Mouse (Mus musculus): ENCODE measurements around the gene Ptpn7. TPM values are rescaled to one million over a fixed set of nuclear protein-coding genes. Genes with fewer than 3 reads are reported as not detected.

The Ptpn7 gene
- polyA plus RNA-seq (2012; ENCODE audit: insufficient read depth, low replicate concordance), result 57.8 and 98.1 TPM in 2 replicates

DNA sequence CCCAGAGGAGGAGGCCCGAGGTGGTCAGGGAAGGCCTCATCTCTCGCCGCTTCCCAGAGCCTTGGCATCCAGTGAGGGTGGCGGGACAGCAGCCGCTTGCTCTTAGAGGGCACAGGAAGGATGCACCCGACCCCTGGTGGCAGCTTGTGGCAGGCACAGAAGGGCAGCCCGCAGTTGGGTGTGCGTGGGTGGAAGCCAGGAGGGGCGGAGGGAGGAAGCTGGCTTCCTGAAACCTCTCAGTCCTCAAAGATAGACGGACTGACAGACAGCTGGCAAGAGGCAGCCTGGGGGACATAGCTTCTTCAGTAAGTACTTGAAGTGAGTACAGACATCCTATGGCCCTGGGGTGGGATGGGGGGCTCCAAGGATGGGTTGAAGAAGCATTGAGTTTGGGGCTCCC lies at the start of gene Ptpn7:
Gene Ptpn7 (plus strand): TSS at position 228 of the 400 bp plus-strand sequence.
- peaks cover 53% of the 10 kb centered on the region for H3K36me3 ChIP-seq (replicated peaks; ENCODE audit: low read length)
- no peak for TF ChIP-seq GATA1 (IDR thresholded peaks at IDR 0.05; ENCODE audit: borderline replicate concordance, low read length)
- no peak for TF ChIP-seq FLI1 (IDR thresholded peaks at IDR 0.05; ENCODE audit: low read length)
- H3K9me3 ChIP-seq, result no peaks in the 10 kb centered on the region
- peaks cover 100% of the 10 kb centered on the region for H3K4me1 ChIP-seq
- H3K27me3 ChIP-seq (replicated peaks), result no peaks in the 10 kb centered on the region
- H3K4me3 ChIP-seq (replicated peaks), result peak within 1 kb of the TSS; percentile 91

GRCm38 (mm10) chr1:135083465-135083864 lies 49.0 kb upstream of the Ptpn7 start:
- Histone ChIP-seq H3K27me3 (replicated peaks) (peaks cover 93% of the 10 kb centered on the region), H3K4me3 (replicated peaks) (no peak overlapping the region)
- TF ChIP-seq GATA1 (IDR thresholded peaks at IDR 0.05; ENCODE audit: borderline replicate concordance, low read length) (no peak), FLI1 (IDR thresholded peaks at IDR 0.05; ENCODE audit: low read length) (no peak)

DNA sequence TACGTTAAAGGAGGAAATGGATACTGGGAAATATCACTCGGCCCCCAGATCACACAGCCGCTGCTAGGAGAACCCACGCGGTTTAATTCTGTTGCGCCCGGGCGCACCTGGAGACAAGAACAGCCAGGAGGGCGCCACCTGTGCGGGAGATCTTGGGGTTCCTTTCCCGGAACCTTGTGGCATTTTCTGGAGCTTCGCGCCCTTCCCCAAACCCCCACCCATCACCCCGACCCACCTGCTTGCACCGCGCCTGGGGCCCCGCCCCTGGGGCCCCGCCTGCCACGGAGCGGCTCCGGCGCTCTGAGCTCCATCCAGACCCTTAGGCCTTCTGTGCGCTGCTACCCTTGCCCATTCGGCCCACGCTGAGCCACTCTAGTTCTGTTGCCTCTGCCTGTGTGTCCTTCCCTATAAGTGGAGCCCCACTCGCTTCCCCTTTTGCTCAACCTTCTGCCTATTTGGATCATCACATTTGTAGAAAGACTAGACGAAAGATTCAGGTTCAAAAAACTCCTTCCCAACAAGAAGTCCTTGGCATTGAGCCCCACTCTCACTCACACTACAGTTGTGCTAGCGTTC lies 47.1 kb upstream of the Ptpn7 start:
- H3K27me3 ChIP-seq (replicated peaks), result peaks cover 94% of the 10 kb centered on the region
- H3K9me3 ChIP-seq, result no peaks in the 10 kb centered on the region
- no peak for TF ChIP-seq FLI1 (IDR thresholded peaks at IDR 0.05; ENCODE audit: low read length)
- no peak for TF ChIP-seq GATA1 (IDR thresholded peaks at IDR 0.05; ENCODE audit: borderline replicate concordance, low read length)
- no peaks in the 10 kb centered on the region for H3K36me3 ChIP-seq (replicated peaks; ENCODE audit: low read length)
- peaks cover 24% of the 10 kb centered on the region for H3K4me1 ChIP-seq
- no peak overlapping the region for H3K4me3 ChIP-seq (replicated peaks)

More at GRCm38 (mm10) chr1:135083465-135083864, 49.0 kb upstream of the Ptpn7 start:
- Histone ChIP-seq H3K36me3 (replicated peaks; ENCODE audit: low read length) (no peaks in the 10 kb centered on the region), H3K4me1 (peaks cover 22% of the 10 kb centered on the region), H3K9me3 (no peaks in the 10 kb centered on the region)

DNA sequence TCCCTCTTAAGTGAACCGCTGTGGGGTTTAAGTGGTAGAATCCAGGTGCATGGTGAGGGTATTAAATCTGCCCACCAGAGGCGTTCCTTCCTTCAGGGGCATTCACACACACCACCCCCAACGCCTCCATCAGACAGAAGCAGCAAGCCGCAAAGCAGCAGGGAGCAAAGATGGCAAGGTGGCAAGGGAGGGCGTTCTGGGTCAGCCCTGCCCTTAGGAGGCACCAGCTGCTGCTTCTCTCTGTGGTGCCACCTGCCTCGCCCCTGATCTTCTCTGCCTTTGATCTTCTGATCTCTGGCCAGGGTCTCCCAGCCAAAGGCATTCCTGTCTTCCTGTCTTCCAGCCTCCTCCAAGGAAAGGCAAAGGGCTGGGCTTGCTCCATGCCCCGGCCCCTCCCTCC lies 46.5 kb upstream of the Ptpn7 start:
- peaks cover 94% of the 10 kb centered on the region for H3K27me3 ChIP-seq (replicated peaks)
- H3K4me3 ChIP-seq (replicated peaks), result no peak overlapping the region
- H3K4me1 ChIP-seq, result peaks cover 30% of the 10 kb centered on the region
- H3K36me3 ChIP-seq (replicated peaks; ENCODE audit: low read length), result no peaks in the 10 kb centered on the region
- H3K9me3 ChIP-seq, result no peaks in the 10 kb centered on the region
- TF ChIP-seq GATA1 (IDR thresholded peaks at IDR 0.05; ENCODE audit: borderline replicate concordance, low read length), result no peak
- TF ChIP-seq FLI1 (IDR thresholded peaks at IDR 0.05; ENCODE audit: low read length), result no peak

GRCm38 (mm10) chr1:135087414-135087813 lies 45.1 kb upstream of the Ptpn7 start:
- Histone ChIP-seq H3K36me3 (replicated peaks; ENCODE audit: low read length) (no peaks in the 10 kb centered on the region), H3K4me3 (replicated peaks) (no peak overlapping the region), H3K27me3 (replicated peaks) (peaks cover 88% of the 10 kb centered on the region), H3K9me3 (no peaks in the 10 kb centered on the region), H3K4me1 (peaks cover 32% of the 10 kb centered on the region)
- no peak for TF ChIP-seq GATA1 (IDR thresholded peaks at IDR 0.05; ENCODE audit: borderline replicate concordance, low read length)
- no peak for TF ChIP-seq FLI1 (IDR thresholded peaks at IDR 0.05; ENCODE audit: low read length)

- Histone ChIP-seq H3K9me3 (no peaks in the 10 kb centered on the region), H3K36me3 (replicated peaks; ENCODE audit: low read length) (no peaks in the 10 kb centered on the region), H3K4me3 (replicated peaks) (no peak overlapping the region), H3K4me1 (peaks cover 19% of the 10 kb centered on the region), H3K27me3 (replicated peaks) (peaks cover 76% of the 10 kb centered on the region)
- TF ChIP-seq FLI1 (IDR thresholded peaks at IDR 0.05; ENCODE audit: low read length), result no peak
- no peak for TF ChIP-seq GATA1 (IDR thresholded peaks at IDR 0.05; ENCODE audit: borderline replicate concordance, low read length)
Observed at GRCm38 (mm10) chr1:135089626-135090025, 42.9 kb upstream of the Ptpn7 start.

DNA sequence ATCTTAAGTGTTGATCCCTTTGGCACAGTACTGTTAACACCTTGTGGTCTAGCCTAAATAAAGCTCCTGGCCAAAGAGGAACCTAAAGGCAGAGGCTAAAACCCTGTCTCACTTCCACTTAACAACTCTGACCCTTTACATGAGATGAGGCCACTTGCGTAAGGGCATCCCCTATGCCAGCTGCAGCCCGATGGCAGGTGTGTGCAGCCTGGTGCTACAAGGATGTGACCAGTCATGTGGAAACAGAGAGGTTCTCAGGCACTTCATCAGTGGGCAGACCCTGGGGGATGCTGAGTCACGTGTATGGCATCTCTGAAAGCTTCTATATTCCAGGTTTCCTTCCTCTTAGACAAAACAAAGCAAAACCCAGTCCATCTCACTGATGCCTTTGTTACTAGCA lies 41.6 kb upstream of the Ptpn7 start:
- TF ChIP-seq FLI1 (IDR thresholded peaks at IDR 0.05; ENCODE audit: low read length), result no peak
- no peak for TF ChIP-seq GATA1 (IDR thresholded peaks at IDR 0.05; ENCODE audit: borderline replicate concordance, low read length)
- H3K4me3 ChIP-seq (replicated peaks), result peak overlapping the region; percentile 11
- no peaks in the 10 kb centered on the region for H3K36me3 ChIP-seq (replicated peaks; ENCODE audit: low read length)
- peaks cover 28% of the 10 kb centered on the region for H3K4me1 ChIP-seq
- no peaks in the 10 kb centered on the region for H3K9me3 ChIP-seq
- peaks cover 74% of the 10 kb centered on the region for H3K27me3 ChIP-seq (replicated peaks)

DNA sequence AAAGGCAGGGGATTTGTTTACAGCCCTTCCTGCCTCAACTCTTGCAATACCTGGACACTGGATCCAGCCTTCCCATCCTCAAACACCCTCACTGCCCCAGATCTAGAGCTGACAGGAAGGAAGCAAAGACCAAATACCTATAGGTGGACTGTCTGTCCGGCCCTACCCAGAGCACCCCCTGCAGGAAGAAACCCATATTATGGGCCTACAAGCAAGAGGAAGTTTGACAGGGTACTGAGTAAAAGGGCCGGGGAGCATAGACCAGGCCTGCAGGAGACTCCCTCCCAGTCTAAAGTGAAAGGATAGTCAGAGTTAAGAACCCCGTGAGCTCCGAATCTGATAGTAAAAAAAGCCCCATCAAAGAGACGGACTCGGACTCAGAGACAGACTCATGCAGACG lies 37.8 kb upstream of the Ptpn7 start:
- peaks cover 74% of the 10 kb centered on the region for H3K27me3 ChIP-seq (replicated peaks)
- no peaks in the 10 kb centered on the region for H3K36me3 ChIP-seq (replicated peaks; ENCODE audit: low read length)
- H3K4me1 ChIP-seq, result peaks cover 28% of the 10 kb centered on the region
- H3K9me3 ChIP-seq, result no peaks in the 10 kb centered on the region
- H3K4me3 ChIP-seq (replicated peaks), result no peak overlapping the region
- TF ChIP-seq GATA1 (IDR thresholded peaks at IDR 0.05; ENCODE audit: borderline replicate concordance, low read length) (no peak), FLI1 (IDR thresholded peaks at IDR 0.05; ENCODE audit: low read length) (no peak)

DNA sequence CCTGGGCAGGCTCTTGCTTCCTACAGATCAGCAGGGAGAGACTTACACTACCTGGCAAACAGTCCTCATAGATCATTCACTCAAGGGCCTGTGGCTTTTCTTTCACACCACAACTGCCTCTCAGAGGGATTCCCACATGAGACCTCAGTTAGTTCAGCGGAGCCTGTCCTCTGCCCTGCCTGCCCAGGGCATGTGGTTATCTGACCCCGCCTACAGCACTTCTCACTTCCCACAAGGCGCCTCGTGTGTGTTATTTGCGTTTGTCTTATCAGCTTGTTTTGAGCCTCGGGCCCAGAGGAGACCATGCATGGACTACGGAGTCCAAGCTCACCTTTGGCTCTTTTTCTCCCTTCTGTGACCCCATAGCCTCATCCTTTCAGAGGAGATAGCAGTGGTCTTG lies 37.3 kb upstream of the Ptpn7 start:
- no peaks in the 10 kb centered on the region for H3K9me3 ChIP-seq
- TF ChIP-seq GATA1 (IDR thresholded peaks at IDR 0.05; ENCODE audit: borderline replicate concordance, low read length), result no peak
- no peak for TF ChIP-seq FLI1 (IDR thresholded peaks at IDR 0.05; ENCODE audit: low read length)
- no peaks in the 10 kb centered on the region for H3K36me3 ChIP-seq (replicated peaks; ENCODE audit: low read length)
- peaks cover 28% of the 10 kb centered on the region for H3K4me1 ChIP-seq
- H3K4me3 ChIP-seq (replicated peaks), result no peak overlapping the region
- H3K27me3 ChIP-seq (replicated peaks), result peaks cover 71% of the 10 kb centered on the region

GRCm38 (mm10) chr1:135096312-135096711 lies 36.2 kb upstream of the Ptpn7 start:
- H3K27me3 ChIP-seq (replicated peaks), result peaks cover 74% of the 10 kb centered on the region
- no peaks in the 10 kb centered on the region for H3K36me3 ChIP-seq (replicated peaks; ENCODE audit: low read length)
- no peak overlapping the region for H3K4me3 ChIP-seq (replicated peaks)
- H3K9me3 ChIP-seq, result no peaks in the 10 kb centered on the region
- H3K4me1 ChIP-seq, result peaks cover 21% of the 10 kb centered on the region
- TF ChIP-seq FLI1 (IDR thresholded peaks at IDR 0.05; ENCODE audit: low read length), result no peak
- no peak for TF ChIP-seq GATA1 (IDR thresholded peaks at IDR 0.05; ENCODE audit: borderline replicate concordance, low read length)
